22 mouse cellular contexts compared by ENCODE assay signal in genomic region chr8:70787051-70787445, GRCm38 (mm10). TPM values are rescaled to one million over a fixed set of nuclear protein-coding genes. Genes with fewer than 3 reads are reported as not detected.
DNase-seq lines count a peak whose midpoint lies in the region; ATAC-seq and TF ChIP-seq lines count a peak whose summit lies in the region.
"Had no signal": no experiment of that assay in that cellular context is flagged by ENCODE, and none has a peak within 500 bp of the region (broad histone marks: within the 10 kb centered on the region; RNA-seq: fewer than 3 reads in every experiment).

No protein-coding gene starts in this region.

- WGBS in heart, embryonic 13.5 days: 89% methylated on average over 3 of the region's 3 CpGs
- 83% methylated on average over 3 of the region's 3 CpGs for WGBS in kidney, postnatal 0 days

- TF ChIP-seq CTCF in kidney, postnatal 0 days (IDR thresholded peaks at IDR 0.05; ENCODE audit: low read depth): no peak

- H3K4me3 ChIP-seq in heart, embryonic 13.5 days: no peak overlapping the region
- H3K4me3 ChIP-seq in kidney, postnatal 0 days (replicated peaks; ENCODE audit: low read depth, low read length): no peak overlapping the region
- H3K4me3 ChIP-seq: hindbrain, embryonic 13.5 days; limb, embryonic 15.5 days; stomach, embryonic 15.5 days had no signal

- DNase-seq in cerebellum, adult 11-12 months: peak; percentile 51
- no peak for DNase-seq in cerebellum, postnatal 4 days (ENCODE audit: low spot score in 2 of 2)
- DNase-seq in heart, adult 9 months (ENCODE audit: low spot score in 2 of 2): no peak
- no peak for DNase-seq in kidney, postnatal 0 days (ENCODE audit: low spot score)
- no peak for DNase-seq in kidney, adult 18-20 months
- no peak for DNase-seq in thymus, postnatal 14 days
- DNase-seq: adrenal gland, postnatal 25 days; gastrocnemius, postnatal 14 days; heart, adult 18-20 months; left cerebral cortex, postnatal 4 days; right cerebral cortex, postnatal 4 days; thymus, adult 18-20 months had no signal

- peaks cover 67% of the 10 kb centered on the region for H3K36me3 ChIP-seq in heart, embryonic 13.5 days
- peaks cover 42% of the 10 kb centered on the region for H3K36me3 ChIP-seq in kidney, postnatal 0 days (ENCODE audit: insufficient read depth, low read length)

- no peaks in the 10 kb centered on the region for H3K9me3 ChIP-seq in heart, embryonic 13.5 days
- no peaks in the 10 kb centered on the region for H3K9me3 ChIP-seq in kidney, postnatal 0 days (replicated peaks; ENCODE audit: low read length)
- H3K9me3 ChIP-seq: forebrain, embryonic 10.5 days; hindbrain, embryonic 13.5 days; limb, embryonic 15.5 days; stomach, embryonic 15.5 days had no signal

- no peak overlapping the region; the same call in 1 of the 2 replicates for H3K9ac ChIP-seq in heart, embryonic 13.5 days
- H3K9ac ChIP-seq in kidney, postnatal 0 days (ENCODE audit: low read depth, low read length): peak overlapping the region; percentile 31
- H3K9ac ChIP-seq: hindbrain, embryonic 13.5 days; limb, embryonic 15.5 days; stomach, embryonic 15.5 days had no signal

- H3K27me3 ChIP-seq in heart, embryonic 13.5 days (replicated peaks): no peaks in the 10 kb centered on the region
- H3K27me3 ChIP-seq in kidney, postnatal 0 days (ENCODE audit: insufficient read depth, low read length): no peaks in the 10 kb centered on the region
- H3K27me3 ChIP-seq: limb, embryonic 15.5 days; stomach, embryonic 15.5 days had no signal

- peaks cover 43% of the 10 kb centered on the region for H3K4me1 ChIP-seq in heart, embryonic 13.5 days
- H3K4me1 ChIP-seq in kidney, postnatal 0 days (replicated peaks; ENCODE audit: insufficient read depth, low read length): peaks cover 11% of the 10 kb centered on the region

- no peak for ATAC-seq in heart, embryonic 13.5 days (ENCODE audit: extremely low read depth, insufficient number of reproducible peaks, low FRiP score, low TSS enrichment)
- ATAC-seq in kidney, postnatal 0 days (replicated peaks; ENCODE audit: low FRiP score, low read depth): no peak
- ATAC-seq: forebrain, embryonic 16.5 days had no signal

- peak overlapping the region; percentile 53 for H3K4me2 ChIP-seq in heart, embryonic 13.5 days
- H3K4me2 ChIP-seq in kidney, postnatal 0 days (ENCODE audit: low read length): no peak overlapping the region
- H3K4me2 ChIP-seq: limb, embryonic 15.5 days; stomach, embryonic 15.5 days had no signal

- no peak overlapping the region for H3K27ac ChIP-seq in heart, embryonic 13.5 days (replicated peaks)
- H3K27ac ChIP-seq in kidney, postnatal 0 days: no peak overlapping the region
- H3K27ac ChIP-seq: hindbrain, embryonic 13.5 days; limb, embryonic 15.5 days; macrophage; stomach, embryonic 15.5 days had no signal

RNA-seq across cellular contexts. Expression of gene Pik3r2, which starts 10.5 kb away (rescaled TPM):
- polyA plus RNA-seq in heart, embryonic 13.5 days (2015; fragmentation: Nextera tagmentation; extraction: Ambion mirVana): 34.9 and 36.5 TPM in 2 replicates
- polyA plus RNA-seq in kidney, postnatal 0 days (2015; fragmentation: Nextera tagmentation; extraction: Ambion mirVana): 43.8 and 47.2 TPM in 2 replicates

RNA-seq across cellular contexts. Expression of gene Mast3, which starts 17.8 kb away (rescaled TPM):
- 5.6 and 6.7 TPM in 2 replicates for polyA plus RNA-seq in heart, embryonic 13.5 days (2015; fragmentation: Nextera tagmentation; extraction: Ambion mirVana)
- polyA plus RNA-seq in kidney, postnatal 0 days (2015; fragmentation: Nextera tagmentation; extraction: Ambion mirVana): 8.4 and 10.2 TPM in 2 replicates

RNA-seq across cellular contexts. Expression of gene Il12rb1, which starts 21.2 kb away (rescaled TPM):
- polyA plus RNA-seq in heart, embryonic 13.5 days (2015; fragmentation: Nextera tagmentation; extraction: Ambion mirVana): not detected in 2 replicates
- 0.09 and 0.13 TPM in 2 replicates for polyA plus RNA-seq in kidney, postnatal 0 days (2015; fragmentation: Nextera tagmentation; extraction: Ambion mirVana)
- polyA plus RNA-seq: heart, postnatal 0 days; midbrain, postnatal 0 days; neural tube, embryonic 14.5 days had no signal

RNA-seq across cellular contexts. Expression of gene Mpv17l2, which starts 26.3 kb away (rescaled TPM):
- polyA plus RNA-seq in heart, embryonic 13.5 days (2015; fragmentation: Nextera tagmentation; extraction: Ambion mirVana): 41.6 and 48.4 TPM in 2 replicates
- 78.2 and 80.3 TPM in 2 replicates for polyA plus RNA-seq in kidney, postnatal 0 days (2015; fragmentation: Nextera tagmentation; extraction: Ambion mirVana)

RNA-seq across cellular contexts. Expression of gene Rab3a, which starts 32.6 kb away (rescaled TPM):
- 17.4 and 23.2 TPM in 2 replicates for polyA plus RNA-seq in heart, embryonic 13.5 days (2015; fragmentation: Nextera tagmentation; extraction: Ambion mirVana)
- 20.5 and 21.8 TPM in 2 replicates for polyA plus RNA-seq in kidney, postnatal 0 days (2015; fragmentation: Nextera tagmentation; extraction: Ambion mirVana)
